Mouse (Mus musculus) embryo, embryonic 11.5 days (tissue): ENCODE results near the gene Prss54.
"Not testable (repeated sequence)": the region's sequence is repeated elsewhere in the genome, so short reads cannot be mapped to it uniquely, and the experiment has no call there.

Experiments used
- DNase-seq: peaks from one replicate; pipeline ENCODE4 v3.0.0-alpha.2; 2012; ENCODE audit warnings: low read depth, low spot score

Prss54 gene

GRCm38 (mm10) chr8:95576240-95576639, at the start of gene Prss54:
Gene Prss54, minus strand, starts transcription at chr8:95576340.
- no peak for DNase-seq

GRCm38 (mm10) chr8:95624833-95625232, 48.7 kb upstream of the Prss54 start:
- no peak for DNase-seq

GRCm38 (mm10) chr8:95620046-95620445, 43.9 kb upstream of the Prss54 start:
- DNase-seq: no peak

GRCm38 (mm10) chr8:95616383-95616782, 40.2 kb upstream of the Prss54 start:
- DNase-seq: no peak

- no peak for DNase-seq
These were observed 35.6 kb upstream of the Prss54 start for GRCm38 (mm10) chr8:95611769-95612168.

GRCm38 (mm10) chr8:95610749-95611148, 34.6 kb upstream of the Prss54 start:
- no peak for DNase-seq

- no peak for DNase-seq
These were observed 33.3 kb upstream of the Prss54 start for GRCm38 (mm10) chr8:95609406-95609805.

- no peak for DNase-seq
These were observed 31.1 kb upstream of the Prss54 start for GRCm38 (mm10) chr8:95607210-95607609.

GRCm38 (mm10) chr8:95606509-95606908, 30.4 kb upstream of the Prss54 start:
- DNase-seq: not testable (repeated sequence)

- DNase-seq: no peak
These were observed 26.0 kb upstream of the Prss54 start for GRCm38 (mm10) chr8:95602168-95602567.

GRCm38 (mm10) chr8:95601306-95601705, 25.2 kb upstream of the Prss54 start:
- no peak for DNase-seq

GRCm38 (mm10) chr8:95599861-95600260, 23.7 kb upstream of the Prss54 start:
- DNase-seq: peak; percentile 59

- no peak for DNase-seq
These were observed 20.7 kb upstream of the Prss54 start for GRCm38 (mm10) chr8:95596841-95597241.

GRCm38 (mm10) chr8:95595131-95595530, 19.0 kb upstream of the Prss54 start:
- no peak for DNase-seq

GRCm38 (mm10) chr8:95593439-95594393, 17.6 kb upstream of the Prss54 start:
- DNase-seq: no peak

- DNase-seq: no peak
These were observed 16.1 kb upstream of the Prss54 start for GRCm38 (mm10) chr8:95592131-95592780.

- DNase-seq: no peak
These were observed 14.4 kb upstream of the Prss54 start for GRCm38 (mm10) chr8:95590539-95590938.

GRCm38 (mm10) chr8:95589282-95589681, 13.1 kb upstream of the Prss54 start:
- DNase-seq: no peak

- no peak for DNase-seq
These were observed 11.2 kb upstream of the Prss54 start for GRCm38 (mm10) chr8:95587339-95587738.

- no peak for DNase-seq
These were observed 3.0 kb downstream of the Prss54 start for GRCm38 (mm10) chr8:95573146-95573545.

GRCm38 (mm10) chr8:95566809-95567208, 9.3 kb downstream of the Prss54 start:
- no peak for DNase-seq

GRCm38 (mm10) chr8:95566217-95566616, 9.9 kb downstream of the Prss54 start:
- no peak for DNase-seq

GRCm38 (mm10) chr8:95555963-95556362, 20.2 kb downstream of the Prss54 start:
- DNase-seq: no peak
